Mouse (Mus musculus): ENCODE measurements around the gene Zfp800. TPM values are rescaled to one million over a fixed set of nuclear protein-coding genes. Genes with fewer than 3 reads are reported as not detected.

Gene Zfp800
- polyA plus RNA-seq, 1 experiment: 3.0 TPM

DNA sequence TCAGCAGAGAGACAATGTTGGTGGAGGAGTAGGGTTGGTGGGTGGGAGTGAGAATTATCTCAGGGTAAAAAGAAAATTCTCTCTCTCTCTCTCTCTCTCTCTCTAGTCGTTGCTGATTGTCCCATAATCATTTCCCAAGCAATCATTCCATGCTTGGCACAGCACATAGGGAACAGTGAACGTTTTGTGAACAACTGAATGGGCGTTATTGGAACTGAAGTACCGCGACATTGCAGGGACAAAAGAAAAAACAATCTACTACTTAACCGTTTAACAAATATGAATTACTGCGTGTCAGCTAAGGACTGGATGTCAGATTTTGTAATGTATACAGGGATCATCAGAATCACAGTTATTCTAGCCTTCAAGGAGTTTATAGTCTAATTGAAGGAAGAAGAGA lies 102.2 kb downstream of the Zfp800 start:
- H3K4me3 ChIP-seq (replicated peaks; ENCODE audit: extremely low read depth, low read depth, low read length): no peak overlapping the region
- H3K4me1 ChIP-seq (ENCODE audit: control insufficient read depth, insufficient read depth, low read length): no peaks in the 10 kb centered on the region
- 64% methylated on average over 7 of the region's 7 CpGs for WGBS
- TF ChIP-seq POLR2A (IDR thresholded peaks at IDR 0.05; ENCODE audit: borderline replicate concordance, extremely low read depth, low read depth, low read length): no peak
- no peak for TF ChIP-seq CTCF (IDR thresholded peaks at IDR 0.05; ENCODE audit: insufficient read depth, low read length)
- no peak for DNase-seq

- Histone ChIP-seq H3K4me1 (ENCODE audit: control insufficient read depth, insufficient read depth, low read length) (no peaks in the 10 kb centered on the region), H3K4me3 (replicated peaks; ENCODE audit: extremely low read depth, low read depth, low read length) (no peak overlapping the region)
- TF ChIP-seq POLR2A (IDR thresholded peaks at IDR 0.05; ENCODE audit: borderline replicate concordance, extremely low read depth, low read depth, low read length) (no peak), CTCF (IDR thresholded peaks at IDR 0.05; ENCODE audit: insufficient read depth, low read length) (no peak)
- no peak for DNase-seq
- WGBS: 61% methylated on average over 6 of the region's 6 CpGs
Measured at GRCm38 (mm10) chr6:28292810-28293209, 105.0 kb downstream of the Zfp800 start.

DNA sequence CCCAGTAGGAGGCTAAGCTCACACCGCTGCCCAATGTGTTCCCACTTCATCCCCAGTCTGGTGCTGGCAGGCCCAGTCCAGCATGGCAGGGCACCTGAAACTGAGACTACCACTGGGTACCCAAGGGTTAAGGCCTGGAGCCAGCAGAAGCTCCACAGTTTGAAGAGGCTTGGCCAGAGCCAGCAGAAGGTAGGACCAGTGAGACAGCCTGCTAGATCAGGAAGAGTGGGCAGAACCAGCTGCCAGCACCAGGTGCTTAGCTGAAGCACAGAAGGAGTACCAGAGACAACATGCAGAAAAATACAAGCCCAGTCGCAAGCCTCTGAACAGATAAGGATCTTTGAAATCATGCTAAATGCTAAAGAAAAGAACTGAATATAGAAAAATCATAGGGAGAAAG lies 117.9 kb downstream of the Zfp800 start:
- H3K4me3 ChIP-seq (replicated peaks; ENCODE audit: extremely low read depth, low read depth, low read length): no peak overlapping the region
- DNase-seq: no peak
- H3K4me1 ChIP-seq (ENCODE audit: control insufficient read depth, insufficient read depth, low read length): no peaks in the 10 kb centered on the region
- WGBS: 65% methylated on average over 2 of the region's 2 CpGs
- TF ChIP-seq POLR2A (IDR thresholded peaks at IDR 0.05; ENCODE audit: borderline replicate concordance, extremely low read depth, low read depth, low read length) (no peak), CTCF (IDR thresholded peaks at IDR 0.05; ENCODE audit: insufficient read depth, low read length) (no peak)

DNA sequence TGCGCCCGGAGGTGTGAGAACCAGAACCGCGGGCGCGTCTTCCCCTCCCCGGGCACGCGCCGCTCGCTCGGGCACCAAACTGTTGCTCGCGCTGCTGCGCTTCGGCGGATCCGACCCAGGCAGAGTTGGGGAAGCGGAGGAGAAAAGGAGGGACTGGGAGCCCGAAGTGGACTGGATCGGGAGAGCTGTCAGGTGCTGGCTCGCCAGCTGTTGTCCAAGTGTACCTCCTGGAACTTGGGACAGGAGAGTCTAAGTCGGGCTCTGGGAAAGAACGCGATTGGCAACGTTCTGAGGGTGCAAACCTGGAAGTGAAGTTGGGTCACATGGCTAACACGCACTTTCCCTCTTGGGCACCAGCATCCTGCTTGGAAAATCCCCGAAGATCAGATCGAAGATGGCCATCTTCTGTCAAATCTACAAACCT lies 135.6 kb downstream of the Zfp800 start:
- peak; percentile 76 for DNase-seq
- under 1% methylated on average over 29 of the region's 29 CpGs for WGBS
- TF ChIP-seq POLR2A (IDR thresholded peaks at IDR 0.05; ENCODE audit: borderline replicate concordance, extremely low read depth, low read depth, low read length): peak; percentile 36; the same call in 1 of the 2 replicates
- TF ChIP-seq CTCF (IDR thresholded peaks at IDR 0.05; ENCODE audit: insufficient read depth, low read length): no peak

GRCm38 (mm10) chr6:28261307-28262197 lies 136.3 kb downstream of the Zfp800 start:
- Histone ChIP-seq H3K4me3 (replicated peaks; ENCODE audit: extremely low read depth, low read depth, low read length) (peak overlapping the region; percentile 70), H3K4me1 (ENCODE audit: control insufficient read depth, insufficient read depth, low read length) (peaks cover 5% of the 10 kb centered on the region)
- peak; percentile 89 for DNase-seq
- 4% methylated on average over 127 of the region's 131 CpGs for WGBS
- peak; percentile 92; the same call in 1 of the 2 replicates for TF ChIP-seq POLR2A (IDR thresholded peaks at IDR 0.05; ENCODE audit: borderline replicate concordance, extremely low read depth, low read depth, low read length)
- TF ChIP-seq CTCF (IDR thresholded peaks at IDR 0.05; ENCODE audit: insufficient read depth, low read length): no peak

More for the DNA sequence above, 135.6 kb downstream of the Zfp800 start:
- H3K4me1 ChIP-seq (ENCODE audit: control insufficient read depth, insufficient read depth, low read length): peaks cover 5% of the 10 kb centered on the region
- peak overlapping the region; percentile 70 for H3K4me3 ChIP-seq (replicated peaks; ENCODE audit: extremely low read depth, low read depth, low read length)

- Histone ChIP-seq H3K4me3 (replicated peaks; ENCODE audit: extremely low read depth, low read depth, low read length) (peak overlapping the region; percentile 70), H3K4me1 (ENCODE audit: control insufficient read depth, insufficient read depth, low read length) (peaks cover 5% of the 10 kb centered on the region)
- peak; percentile 31 for DNase-seq
- WGBS: 6% methylated on average over 62 of the region's 64 CpGs
- TF ChIP-seq POLR2A (IDR thresholded peaks at IDR 0.05; ENCODE audit: borderline replicate concordance, extremely low read depth, low read depth, low read length) (no peak), CTCF (IDR thresholded peaks at IDR 0.05; ENCODE audit: insufficient read depth, low read length) (no peak)
Measured at GRCm38 (mm10) chr6:28260425-28261191, 137.2 kb downstream of the Zfp800 start.

DNA sequence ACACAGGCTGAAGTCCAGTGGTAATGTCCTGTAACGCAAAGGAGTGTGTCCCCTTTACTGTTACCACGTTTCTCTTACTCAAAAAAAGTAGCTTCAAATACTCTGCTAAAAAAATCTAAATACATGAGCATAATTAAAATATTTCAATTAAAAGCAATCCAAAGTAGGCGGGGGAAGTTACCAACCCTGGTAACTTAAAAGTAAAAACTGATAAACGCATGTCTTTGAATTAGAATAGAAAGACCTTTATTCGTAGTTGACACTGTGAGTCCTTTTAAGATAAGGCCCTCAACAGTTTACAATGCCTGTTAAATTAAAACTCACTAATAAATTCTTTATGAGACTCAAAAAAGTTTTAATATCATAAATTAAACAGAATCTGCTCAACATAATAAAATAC lies 138.1 kb downstream of the Zfp800 start:
- peaks cover 5% of the 10 kb centered on the region for H3K4me1 ChIP-seq (ENCODE audit: control insufficient read depth, insufficient read depth, low read length)
- TF ChIP-seq POLR2A (IDR thresholded peaks at IDR 0.05; ENCODE audit: borderline replicate concordance, extremely low read depth, low read depth, low read length): no peak
- no peak for TF ChIP-seq CTCF (IDR thresholded peaks at IDR 0.05; ENCODE audit: insufficient read depth, low read length)
- H3K4me3 ChIP-seq (replicated peaks; ENCODE audit: extremely low read depth, low read depth, low read length): no peak overlapping the region
- no peak for DNase-seq
- 93% methylated on average over 5 of the region's 5 CpGs for WGBS

DNA sequence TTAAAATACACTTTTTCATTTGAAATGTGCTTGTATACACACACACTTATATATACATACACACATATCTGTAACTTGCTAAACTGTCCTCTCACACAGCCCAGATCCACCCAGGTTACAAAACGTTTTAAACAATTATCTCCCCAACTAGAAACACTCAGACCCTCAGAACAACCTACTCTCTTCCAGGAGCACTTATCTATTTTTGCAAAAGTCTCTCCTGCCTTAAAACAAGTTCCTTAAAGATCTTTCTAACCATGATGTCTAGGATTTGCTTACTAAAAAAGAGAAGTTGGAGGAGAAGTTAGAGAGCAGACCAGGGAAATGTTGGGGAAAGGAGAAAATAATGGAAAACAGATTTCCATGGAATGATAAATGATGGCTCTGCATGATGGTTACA lies 139.4 kb downstream of the Zfp800 start:
- no peak overlapping the region for H3K4me3 ChIP-seq (replicated peaks; ENCODE audit: extremely low read depth, low read depth, low read length)
- DNase-seq: no peak
- peaks cover 5% of the 10 kb centered on the region for H3K4me1 ChIP-seq (ENCODE audit: control insufficient read depth, insufficient read depth, low read length)
- TF ChIP-seq POLR2A (IDR thresholded peaks at IDR 0.05; ENCODE audit: borderline replicate concordance, extremely low read depth, low read depth, low read length) (no peak), CTCF (IDR thresholded peaks at IDR 0.05; ENCODE audit: insufficient read depth, low read length) (no peak)
- 53% methylated on average over 1 of the region's 1 CpGs for WGBS

DNA sequence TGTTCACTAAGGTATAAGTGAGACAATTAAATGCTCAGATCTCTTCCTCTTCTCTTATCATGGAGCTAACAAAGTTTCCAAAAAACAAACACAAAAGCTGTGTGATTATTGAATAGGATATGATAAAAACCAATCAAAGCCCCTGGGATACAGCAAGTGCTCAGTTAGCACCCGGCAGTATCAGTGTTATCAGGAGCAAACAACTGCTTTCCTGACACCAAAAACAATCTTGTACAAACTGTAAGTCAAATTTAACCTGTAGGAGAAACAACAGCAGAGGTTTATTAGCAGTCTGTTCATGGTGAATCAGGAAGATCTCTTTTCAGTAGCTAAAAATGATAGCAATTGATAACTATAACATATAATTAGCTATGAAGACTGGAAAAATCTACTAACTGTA lies 140.0 kb downstream of the Zfp800 start:
- Histone ChIP-seq H3K4me1 (ENCODE audit: control insufficient read depth, insufficient read depth, low read length) (peaks cover 5% of the 10 kb centered on the region), H3K4me3 (replicated peaks; ENCODE audit: extremely low read depth, low read depth, low read length) (no peak overlapping the region)
- no peak for DNase-seq
- 63% methylated on average over 1 of the region's 1 CpGs for WGBS
- TF ChIP-seq POLR2A (IDR thresholded peaks at IDR 0.05; ENCODE audit: borderline replicate concordance, extremely low read depth, low read depth, low read length) (no peak), CTCF (IDR thresholded peaks at IDR 0.05; ENCODE audit: insufficient read depth, low read length) (no peak)
